Mouse (Mus musculus): ENCODE measurements around the gene Cntfr.
"Not testable (repeated sequence)": the region's sequence is repeated elsewhere in the genome, so short reads cannot be mapped to it uniquely, and the experiment has no call there.

GRCm38 (mm10) chr4:41693511-41693910, 3.4 kb downstream of the Cntfr start:
- not testable (repeated sequence) for TF ChIP-seq ZNF384 (IDR thresholded peaks at IDR 0.05; ENCODE audit: low read depth, low read length); CHD2 (IDR thresholded peaks at IDR 0.05; ENCODE audit: low read depth, low read length); HCFC1 (IDR thresholded peaks at IDR 0.05; ENCODE audit: borderline replicate concordance, insufficient read depth, low read length); ZC3H11A (IDR thresholded peaks at IDR 0.05; ENCODE audit: borderline replicate concordance, low read depth, low read length)
